Mouse (Mus musculus): ENCODE results near the gene Tatdn2.

GRCm38 (mm10) chr6:113749119-113749685 is 52.4 kb downstream of the Tatdn2 start:
- TF ChIP-seq CTCF (IDR thresholded peaks at IDR 0.05) (no peak), EP300 (IDR thresholded peaks at IDR 0.05) (no peak)
